Mouse (Mus musculus) limb, embryonic 11.5 days (tissue): ENCODE results near the gene Gpx3. TPM values are rescaled to one million over a fixed set of nuclear protein-coding genes. Genes with fewer than 3 reads are reported as not detected.
"Not testable (repeated sequence)": the region's sequence is repeated elsewhere in the genome, so short reads cannot be mapped to it uniquely, and the experiment has no call there.

ENCODE experiments used
- ATAC-seq: fragments of 200-750 bp; cut with Nextera tagmentation; 2 replicates; pipeline ENCODE4 v1.8.0; 2017; ENCODE audit warnings: low read depth; ENCODE audit not compliant: insufficient number of reproducible peaks, low FRiP score, low TSS enrichment
- DNase-seq: peaks from one replicate; pipeline ENCODE4 v3.0.0-alpha.2; 2015; ENCODE audit warnings: low spot score
- H3K27ac ChIP-seq: fragments of 300-500 bp; sonication (generic); replicated peaks from 2 replicates; pipeline ENCODE4 v1.5.1; 2014; ENCODE audit warnings: low read depth, mild to moderate bottlenecking, low read length
- H3K27me3 ChIP-seq: fragments of 300-500 bp; sonication (generic); 2 replicates; pipeline ENCODE4 v1.6.1; 2014; ENCODE audit warnings: mild to moderate bottlenecking, low read length, mixed read lengths; ENCODE audit not compliant: control insufficient read depth, insufficient read depth
- H3K36me3 ChIP-seq: fragments of 300-500 bp; sonication (generic); 2 replicates; pipeline ENCODE4 v1.6.1; 2014; ENCODE audit warnings: mild to moderate bottlenecking, low read length, moderate library complexity, mixed read lengths; ENCODE audit not compliant: control insufficient read depth, insufficient read depth
- H3K4me1 ChIP-seq: fragments of 300-500 bp; sonication (generic); 2 replicates; pipeline ENCODE4 v1.6.1; 2014; ENCODE audit warnings: low read length, mixed read lengths; ENCODE audit not compliant: control insufficient read depth, insufficient read depth
- H3K4me2 ChIP-seq: fragments of 300-500 bp; sonication (generic); 2 replicates; pipeline ENCODE4 v1.6.1; 2014; ENCODE audit warnings: low read depth, mild to moderate bottlenecking, moderate library complexity; ENCODE audit not compliant: severe bottlenecking
- H3K4me3 ChIP-seq: fragments of 300-500 bp; sonication (generic); 2 replicates; pipeline ENCODE4 v1.5.1; 2014; ENCODE audit warnings: low read depth, low read length
- H3K9ac ChIP-seq: fragments of 300-500 bp; sonication (generic); 2 replicates; pipeline ENCODE4 v1.6.1; 2014; ENCODE audit warnings: mild to moderate bottlenecking, low read length
- H3K9me3 ChIP-seq: fragments of 300-500 bp; sonication (generic); 2 replicates; pipeline ENCODE4 v1.6.1; 2016; ENCODE audit warnings: low read length; ENCODE audit not compliant: control insufficient read depth
- WGBS: fragments of 180-500 bp; shearing (Covaris S2); extraction: QIAGEN DNeasy Blood & Tissue Kit; methylation state at CpG from one replicate; pipeline ENCODE4 v1.1.7; 2014; 5-methylcytosine and 5-hydroxymethylcytosine counted together
- polyA plus RNA-seq: library from polyadenylated mRNA; unstranded; fragments of >200 nt; fragmentation: Nextera tagmentation; extraction: Ambion mirVana; gene quantifications from 2 replicates; pipeline ENCODE4 v1.2.1, GENCODE M21; 2014

Gene Gpx3
- polyA plus RNA-seq, 1 experiment from 2014 or later = 49.9 TPM

DNA sequence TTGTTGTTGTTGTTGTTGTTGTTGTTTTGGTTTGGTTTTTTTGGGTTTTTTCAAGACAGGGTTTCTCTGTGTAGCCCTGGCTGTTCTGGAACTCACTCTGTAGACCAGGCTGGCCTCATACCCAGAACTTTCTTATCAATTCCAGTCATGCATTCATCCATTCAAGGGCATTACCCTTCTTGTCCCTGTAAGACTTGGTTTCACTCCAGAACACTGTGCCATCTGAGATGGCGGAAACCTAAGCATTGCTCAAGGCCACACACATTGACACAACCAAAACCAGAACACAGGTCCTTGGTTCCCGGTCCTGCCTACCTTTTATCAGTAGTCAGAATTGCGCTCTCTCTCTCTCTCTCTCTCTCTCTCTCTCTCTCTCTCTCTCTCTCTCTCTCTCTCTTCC, 55.5 kb downstream of the Gpx3 start:
- not testable (repeated sequence) for H3K4me3 ChIP-seq, DNase-seq, H3K4me1 ChIP-seq, H3K27me3 ChIP-seq, ATAC-seq, H3K4me2 ChIP-seq, H3K36me3 ChIP-seq, H3K9me3 ChIP-seq, H3K9ac ChIP-seq, H3K27ac ChIP-seq
- 95% methylated on average over 3 of the region's 3 CpGs for WGBS

DNA sequence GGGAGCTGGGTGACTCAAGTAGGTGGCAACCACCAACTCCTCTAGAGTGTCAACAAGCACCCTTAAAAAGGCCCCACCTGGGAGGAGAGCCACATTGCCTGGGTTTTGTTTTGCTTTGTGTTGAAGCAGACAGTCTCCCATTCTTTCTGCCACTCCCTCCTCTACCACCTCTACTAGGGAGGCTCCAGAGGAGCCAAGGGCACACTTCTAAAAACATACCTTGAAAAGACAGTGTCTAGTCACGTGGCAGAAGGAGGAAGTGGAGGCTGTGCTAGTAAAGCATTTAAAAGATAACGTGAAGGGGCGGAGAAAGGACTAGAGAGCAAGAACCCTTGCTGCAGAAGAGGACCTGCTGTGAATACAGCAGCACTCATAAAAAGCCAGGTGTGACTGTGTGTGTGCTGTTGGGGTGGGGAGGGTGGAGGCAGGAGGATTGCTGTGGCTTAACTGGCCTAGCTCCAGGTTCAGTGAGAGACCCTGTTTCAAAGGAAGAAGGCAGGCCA, 56.4 kb downstream of the Gpx3 start:
- Histone ChIP-seq H3K9ac (no peak overlapping the region), H3K4me1 (no peaks in the 10 kb centered on the region)
- 48% methylated on average over 3 of the region's 3 CpGs for WGBS

More for the DNA sequence above, 56.4 kb downstream of the Gpx3 start:
- Histone ChIP-seq H3K36me3 (no peaks in the 10 kb centered on the region), H3K9me3 (no peaks in the 10 kb centered on the region), H3K27ac (no peak overlapping the region), H3K4me3 (no peak overlapping the region), H3K27me3 (no peaks in the 10 kb centered on the region), H3K4me2 (no peak overlapping the region)
- ATAC-seq (no peak), DNase-seq (no peak)

Other genes with a start within 250 kb of the Gpx3 start
- 135 and 136 TPM in 2 replicates for gene Cdc42se2, start 114.8 kb upstream of the Gpx3 start, polyA plus RNA-seq
- 6.4 and 7.8 TPM in 2 replicates for gene Lyrm7, start 41.5 kb upstream of the Gpx3 start, polyA plus RNA-seq
- gene Hint1, start 36.1 kb upstream of the Gpx3 start, polyA plus RNA-seq = 600 and 611 TPM in 2 replicates
- gene Tnip1, start 60.5 kb downstream of the Gpx3 start, polyA plus RNA-seq = 13.3 and 13.4 TPM in 2 replicates
- 93.9 and 97.4 TPM in 2 replicates for gene Anxa6, start 131.0 kb downstream of the Gpx3 start, polyA plus RNA-seq
- gene Ccdc69, start 175.7 kb downstream of the Gpx3 start, polyA plus RNA-seq = 0.23 and 0.88 TPM in 2 replicates
- 9.0 TPM in 2 replicates for gene Gm2a, start 195.7 kb downstream of the Gpx3 start, polyA plus RNA-seq
- gene Slc36a3, start 249.3 kb downstream of the Gpx3 start, polyA plus RNA-seq = not detected in 2 replicates